Mouse (Mus musculus) cerebellum, postnatal 14 days (tissue): ENCODE data around the gene Mlh3.

Experiments used
- DNase-seq, 2 experiments: peaks; one replicate each; pipeline ENCODE4 v3.0.0; 2021; ENCODE audit warnings: mixed read lengths in 2 of 2

The Mlh3 gene

DNA sequence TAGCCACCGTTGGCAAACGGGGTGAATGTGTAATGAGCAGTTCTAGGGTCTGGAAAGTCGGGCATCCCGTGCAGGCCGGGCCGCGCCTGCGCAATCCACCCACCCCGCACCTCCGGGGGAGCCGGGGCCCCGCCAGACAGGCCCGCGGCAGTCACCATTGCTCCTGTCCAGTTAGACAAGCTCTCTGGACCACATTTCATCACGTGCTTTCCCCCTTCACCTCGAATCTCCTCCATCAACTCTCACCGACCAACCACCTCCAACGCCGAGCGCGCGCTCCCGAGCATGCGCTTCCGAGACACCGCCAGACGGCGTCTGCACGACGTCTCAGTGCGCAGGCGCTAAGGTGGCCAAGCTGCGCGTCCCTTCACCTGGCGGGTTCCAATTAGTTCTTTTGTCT lies at the start of gene Mlh3:
TSS of gene Mlh3 (minus strand) at position 281 of the 400 bp plus-strand sequence.
- DNase-seq = peak; percentile 96

DNA sequence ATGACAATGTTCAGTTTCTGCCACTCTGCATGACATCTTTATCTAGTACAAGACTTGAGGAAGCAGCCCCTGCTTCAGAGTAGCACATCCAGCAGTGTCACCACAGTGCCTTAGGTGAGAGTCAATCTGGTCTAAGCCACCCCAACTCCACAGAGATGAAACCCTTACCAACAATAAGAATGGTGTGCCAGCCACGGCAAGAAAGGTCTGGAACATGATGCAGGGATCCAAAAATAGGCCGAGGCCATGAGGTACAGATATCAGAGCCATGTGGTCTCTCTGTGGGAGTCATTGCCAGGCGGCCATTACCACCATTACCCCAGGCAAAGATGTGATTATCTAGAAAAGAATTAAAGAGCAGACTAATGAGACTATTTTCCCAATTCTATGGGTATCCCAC lies 38.3 kb upstream of the Mlh3 start:
- peak; percentile 40 to 59 for DNase-seq

DNA sequence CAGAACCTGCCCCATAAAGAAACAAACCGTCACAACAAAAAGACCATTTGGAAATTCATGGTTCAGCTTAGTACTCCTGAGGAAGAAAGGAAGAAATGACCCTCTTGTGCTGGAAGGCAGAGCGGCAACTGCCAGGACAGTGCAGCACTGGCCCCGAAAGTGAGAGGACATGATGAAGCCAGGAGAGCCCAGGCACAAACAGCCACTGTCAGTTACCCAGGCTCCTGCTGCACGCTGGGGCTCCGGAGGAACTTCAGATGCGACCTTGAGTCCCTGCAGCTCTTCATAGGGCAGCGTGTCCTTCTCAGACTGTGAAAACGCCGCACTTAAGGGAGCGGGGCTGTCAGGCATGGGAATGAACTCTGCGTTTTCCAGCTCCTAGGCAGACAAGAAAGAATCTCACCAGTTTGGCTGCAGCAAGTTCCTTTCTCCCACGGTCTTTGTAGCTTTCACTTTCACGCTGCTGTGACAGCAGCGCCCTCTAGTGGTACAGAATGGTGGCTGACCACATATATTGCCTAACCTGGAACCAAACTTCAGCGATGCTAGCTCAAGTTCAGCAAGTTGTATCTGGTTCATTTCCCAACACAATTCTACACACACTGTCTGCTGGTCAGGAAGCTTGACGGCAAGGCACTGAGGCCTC lies 35.0 kb upstream of the Mlh3 start:
- DNase-seq = peak; percentile 88 to 89

DNA sequence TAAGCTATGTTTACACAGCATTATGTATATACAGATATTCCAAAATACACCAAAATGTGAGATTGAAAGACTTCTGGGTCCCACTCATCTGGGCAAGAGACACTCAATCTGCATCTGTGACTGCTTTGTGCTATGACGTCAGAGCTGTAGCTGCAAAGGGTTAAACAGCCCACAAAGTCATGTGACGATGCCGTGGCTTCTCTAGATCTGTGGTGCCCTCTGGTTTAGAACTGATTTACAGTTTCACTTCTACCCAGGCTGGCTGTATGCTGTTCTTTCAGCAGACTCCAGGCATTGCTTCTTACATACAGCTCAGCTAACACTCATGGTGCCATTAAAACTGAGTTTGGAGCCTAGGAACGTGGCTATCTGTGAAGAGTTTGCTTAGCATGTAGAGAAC lies 34.3 kb upstream of the Mlh3 start:
- DNase-seq = no peak

DNA sequence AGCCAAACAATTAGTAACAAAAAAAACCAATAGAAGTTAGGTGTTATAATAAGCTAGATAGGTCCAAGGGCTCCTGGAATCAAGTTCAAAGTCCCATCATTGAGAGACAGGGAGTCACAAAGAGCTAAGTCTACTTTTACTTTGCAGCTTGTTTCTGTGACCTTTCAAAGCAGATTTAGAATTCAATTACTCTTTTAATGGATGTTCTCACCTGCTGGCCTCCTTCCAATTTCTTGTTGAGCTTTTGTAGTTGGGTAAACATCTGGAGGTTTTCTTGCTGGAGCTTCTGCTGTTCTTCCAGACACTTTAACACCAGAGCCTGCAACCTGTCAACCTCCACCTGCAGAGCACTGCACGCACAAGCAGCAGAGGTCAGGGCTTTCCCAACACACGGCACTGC lies 32.9 kb upstream of the Mlh3 start:
- no peak for DNase-seq

DNA sequence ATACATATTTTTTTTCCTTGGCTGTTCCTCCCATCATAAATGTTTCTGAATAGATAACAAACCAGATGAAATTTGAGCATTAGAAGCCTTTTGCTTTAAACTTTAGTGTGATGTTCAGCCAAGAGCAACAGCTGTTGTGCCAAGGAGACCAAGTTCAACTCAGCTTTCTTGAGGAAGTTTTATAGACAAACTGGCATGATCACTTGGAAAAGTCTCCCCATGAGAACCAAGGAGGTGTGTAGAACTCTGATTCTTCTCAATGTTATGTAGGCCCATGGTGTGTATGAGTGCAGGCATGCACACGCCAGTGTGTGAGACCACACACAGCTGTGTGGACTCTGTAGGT lies 28.4 kb upstream of the Mlh3 start:
- no peak for DNase-seq

DNA sequence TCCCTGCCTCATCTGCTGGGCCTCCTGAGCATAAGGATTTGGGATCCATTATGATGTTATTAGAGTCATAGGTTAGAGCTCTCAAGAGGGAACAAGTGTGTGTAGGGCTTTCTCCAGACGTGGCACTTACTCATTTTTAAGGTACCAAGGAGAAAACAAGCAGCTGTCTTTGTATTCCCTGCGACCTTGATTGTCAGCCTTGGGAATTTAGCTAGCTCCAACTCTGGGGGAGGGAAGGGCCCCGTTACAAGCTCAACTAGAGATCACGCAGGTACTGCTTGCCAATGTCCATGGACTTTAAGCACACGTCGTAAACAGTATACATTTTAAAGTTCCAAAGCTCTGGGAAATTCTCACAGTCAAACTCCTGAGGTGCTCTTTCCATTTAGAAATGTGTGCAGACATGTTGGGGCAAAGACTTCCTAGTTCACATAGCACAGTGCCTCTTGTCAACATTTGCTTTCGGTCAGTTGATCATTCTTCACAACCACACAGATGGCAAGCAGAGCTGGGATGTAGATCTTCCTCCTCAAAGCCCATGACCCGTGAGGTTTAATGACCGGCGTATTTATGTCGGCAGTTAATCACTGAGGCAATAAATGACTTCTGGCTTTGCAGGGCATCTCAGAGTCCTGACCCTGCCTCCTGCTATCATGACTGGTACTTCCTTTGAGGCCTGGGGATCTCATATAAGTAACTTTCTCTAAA lies 27.9 kb upstream of the Mlh3 start:
- DNase-seq = no peak

DNA sequence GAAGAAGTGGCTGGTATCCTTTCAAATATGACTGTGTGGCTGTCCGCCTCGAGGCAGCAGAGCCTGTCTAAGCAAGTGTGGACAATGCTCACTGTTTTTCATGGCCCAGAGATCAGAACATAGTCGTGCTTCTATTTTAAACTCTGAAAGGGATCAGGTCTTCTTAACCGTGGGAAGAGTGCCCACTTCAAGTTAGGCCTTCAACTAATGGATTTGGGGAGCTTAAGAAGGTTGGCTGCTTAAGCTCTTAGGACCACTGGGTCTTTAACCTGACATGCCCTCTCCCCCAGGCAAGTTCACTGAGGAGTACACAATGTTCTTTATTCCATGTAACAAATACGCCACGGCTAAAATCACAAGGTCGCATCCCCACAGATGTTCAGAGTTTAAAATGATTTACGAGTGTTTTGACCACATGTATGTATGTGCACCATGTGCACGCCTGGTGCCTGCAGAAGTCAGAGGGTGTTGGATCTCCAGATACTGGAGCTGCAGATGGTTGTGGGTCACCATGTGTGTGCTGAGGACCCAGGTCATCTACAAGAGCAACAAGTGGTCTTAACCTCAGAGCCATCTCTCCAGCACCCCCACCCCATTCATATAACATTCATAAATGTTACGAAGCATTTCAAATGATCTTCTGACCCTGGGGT lies 27.1 kb upstream of the Mlh3 start:
- no peak for DNase-seq

DNA sequence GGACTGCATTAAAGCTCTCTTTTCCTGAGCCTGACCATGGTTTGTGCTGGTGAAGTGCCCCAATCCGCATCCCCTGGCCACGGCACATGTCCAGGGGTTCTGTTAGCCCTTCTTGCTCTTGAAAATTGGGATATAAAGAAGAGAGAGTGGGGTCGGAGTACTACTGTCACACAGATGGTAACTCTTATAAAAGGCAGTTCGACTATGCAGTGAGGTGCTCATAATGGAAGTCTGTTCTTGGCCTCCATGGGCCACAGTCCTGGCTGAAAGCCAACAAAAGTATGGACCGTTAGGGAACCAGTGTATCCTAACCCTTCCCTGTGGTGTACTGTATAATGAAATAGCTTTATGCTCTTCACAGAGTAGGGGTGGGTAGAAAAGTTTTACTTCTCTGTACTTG lies 26.5 kb upstream of the Mlh3 start:
- DNase-seq = no peak

DNA sequence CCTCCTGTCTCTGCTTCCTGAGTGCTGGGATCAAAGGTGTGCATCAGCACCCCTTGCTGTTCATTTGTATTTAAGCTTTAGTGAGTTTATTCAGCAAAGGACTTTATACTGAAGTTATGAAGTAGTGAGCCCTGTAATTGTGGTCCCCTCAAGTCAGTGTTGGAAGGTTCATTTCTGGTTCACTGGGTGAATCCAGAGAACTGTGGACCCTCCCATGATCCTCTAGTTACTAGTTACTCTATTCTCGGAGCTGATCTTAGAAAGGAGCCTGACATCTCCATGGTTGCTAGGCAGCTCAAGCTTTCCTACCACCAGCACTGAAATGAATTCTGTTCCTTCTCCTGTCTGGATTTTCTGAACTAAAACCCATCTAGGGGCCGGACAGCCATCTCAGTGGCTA lies 25.1 kb upstream of the Mlh3 start:
- DNase-seq = no peak

DNA sequence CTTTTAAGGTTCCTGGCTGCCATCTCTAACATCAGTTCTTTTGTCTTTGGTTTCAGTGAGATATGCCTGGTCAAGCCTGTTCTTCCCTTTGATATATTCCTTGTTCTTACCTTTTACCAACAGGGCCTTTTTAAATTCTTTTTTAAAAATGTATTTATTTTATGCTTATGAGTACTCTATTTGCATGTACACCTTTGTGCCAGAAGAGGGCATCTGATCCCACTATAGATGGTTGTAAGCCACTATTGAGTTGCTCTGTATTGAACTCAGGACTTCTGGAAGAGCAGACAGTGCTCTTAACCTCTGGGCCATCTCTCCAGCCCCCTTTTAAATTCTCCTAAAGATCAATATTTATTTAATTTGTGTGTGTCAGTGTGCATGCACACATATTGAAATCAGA lies 22.5 kb upstream of the Mlh3 start:
- DNase-seq = no peak

DNA sequence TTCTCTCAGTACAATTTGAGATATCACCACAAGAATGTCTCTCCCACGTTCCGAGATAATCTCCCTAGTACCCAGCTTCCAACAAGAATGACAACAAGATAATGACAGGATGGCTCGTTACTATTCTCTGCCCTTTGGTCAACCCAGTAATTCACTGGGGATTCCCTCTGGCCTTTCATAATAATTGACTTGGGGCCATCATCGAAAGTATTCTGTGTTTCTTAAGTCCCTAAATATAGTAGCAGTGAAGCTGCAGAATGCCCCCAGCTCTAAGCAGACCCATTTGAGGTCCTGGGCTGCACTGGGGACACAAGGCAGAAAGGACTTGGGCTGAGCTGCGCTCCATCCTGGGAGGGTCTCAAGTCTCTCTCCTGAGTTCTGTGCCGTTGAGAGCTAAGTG lies 21.9 kb upstream of the Mlh3 start:
- DNase-seq = no peak

DNA sequence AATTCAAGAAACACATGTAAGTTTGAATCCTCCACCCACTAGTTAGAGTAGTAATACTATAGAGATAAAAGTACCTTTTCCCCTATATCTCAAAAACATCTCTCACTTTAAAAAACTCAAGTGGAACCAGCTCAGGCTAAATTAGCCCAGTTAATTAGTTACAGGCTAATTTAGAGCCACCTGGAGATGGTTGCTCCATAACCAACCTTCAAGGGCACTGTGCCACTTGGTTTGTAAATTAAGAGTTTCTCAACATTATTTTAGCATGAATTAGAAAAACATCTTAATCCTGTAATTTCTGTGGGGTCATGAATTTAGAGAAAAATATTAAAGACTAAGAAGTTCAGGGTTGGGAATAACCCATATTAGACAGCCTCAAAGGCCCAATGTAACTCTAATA lies 21.1 kb upstream of the Mlh3 start:
- no peak for DNase-seq

DNA sequence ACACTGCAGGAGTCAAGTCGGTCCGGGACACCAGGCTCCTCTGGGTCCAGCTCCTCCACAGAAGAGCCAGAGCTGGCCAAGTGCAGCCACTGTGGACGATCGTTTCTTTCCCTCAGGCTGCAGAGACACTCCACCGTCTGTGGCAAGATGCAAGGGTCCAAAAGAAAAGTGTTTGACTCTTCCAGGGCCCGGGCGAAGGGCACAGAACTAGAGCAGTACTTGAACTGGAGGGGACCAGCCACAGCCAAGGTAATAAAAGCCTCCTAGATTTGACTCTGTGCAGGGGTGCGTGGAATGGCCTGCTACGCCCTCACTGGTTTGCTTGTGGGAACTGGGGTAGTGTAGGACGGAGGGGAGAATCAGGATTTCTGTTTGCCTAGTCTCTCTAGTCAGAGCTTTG lies 20.2 kb upstream of the Mlh3 start:
- DNase-seq = no peak

DNA sequence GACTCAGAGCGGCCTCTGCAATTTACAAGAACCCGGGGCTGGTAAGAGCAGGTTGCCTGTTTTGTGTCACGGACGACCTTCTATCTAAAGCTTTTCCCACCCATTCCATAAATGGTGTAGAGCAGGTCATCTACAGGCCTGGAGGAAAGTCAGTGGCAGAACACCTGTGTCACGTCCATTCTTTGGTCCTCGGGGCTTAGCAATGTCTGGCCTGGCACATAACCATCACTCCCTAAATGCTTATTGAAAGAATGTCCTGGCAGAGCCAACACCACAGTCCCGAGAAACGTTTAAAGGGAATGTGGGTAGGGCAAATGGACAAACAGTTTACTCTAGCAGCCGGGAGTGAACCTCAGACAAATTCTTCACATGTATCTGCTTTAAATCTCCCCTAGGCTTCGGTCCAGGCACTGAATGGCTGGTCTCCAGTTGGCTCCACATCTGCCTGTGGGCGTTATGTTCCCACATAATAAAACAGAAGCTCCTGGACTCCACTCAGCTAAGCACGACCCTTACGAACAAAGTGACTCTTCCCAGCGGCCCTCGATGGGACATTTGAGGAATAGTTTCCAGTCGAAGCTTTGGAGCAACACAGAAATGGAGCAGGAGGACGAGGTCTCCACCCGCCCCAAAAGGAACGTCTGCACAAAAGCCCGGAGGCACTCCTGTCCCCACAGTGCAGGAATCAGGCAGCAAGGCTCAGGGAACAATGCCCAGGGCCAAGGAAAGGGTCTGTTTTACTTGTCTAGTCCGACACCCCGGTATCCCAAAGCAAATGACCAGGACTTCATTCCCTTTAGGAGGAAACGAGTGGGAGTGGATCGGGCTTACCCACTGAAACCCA lies 19.0 kb upstream of the Mlh3 start:
- DNase-seq = no peak

DNA sequence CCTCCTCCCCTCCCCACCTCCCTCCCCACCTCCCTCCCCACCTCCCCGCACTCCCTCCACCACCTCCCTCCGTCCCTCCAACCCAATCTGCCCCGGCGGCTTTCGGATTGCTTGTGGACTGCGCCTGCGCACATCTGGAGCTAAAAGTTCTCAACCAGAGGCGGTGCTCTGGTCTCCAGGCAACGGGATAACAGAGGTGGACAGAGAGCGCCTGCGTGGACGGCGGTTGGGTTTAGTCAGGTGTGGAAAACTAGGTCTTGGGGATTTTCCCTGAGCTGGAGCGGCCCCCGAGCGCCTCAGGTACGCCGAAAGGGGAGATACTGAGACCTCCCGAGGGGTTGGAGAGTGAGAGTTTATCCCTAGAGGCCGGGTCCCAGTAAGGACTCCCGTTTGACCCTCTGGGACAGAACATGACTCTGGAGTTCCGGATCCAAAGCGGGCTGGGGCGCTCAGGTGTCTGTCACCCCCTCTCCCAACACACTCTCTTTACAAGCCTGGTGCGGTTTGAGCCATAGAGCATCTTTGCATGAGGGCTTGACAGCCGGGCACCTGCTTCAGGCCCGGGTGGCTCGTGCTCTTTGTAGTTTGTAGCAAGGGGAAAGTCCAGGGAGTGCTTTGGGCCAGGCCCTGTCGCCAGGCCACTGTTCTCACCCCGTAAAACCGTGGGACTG lies 18.2 kb upstream of the Mlh3 start, which contains the start of gene Zc2hc1c:
TSS of gene Zc2hc1c (plus strand) at position 106 of the 671 bp plus-strand sequence.
- peak in 1 of 2 experiments; percentile 44 for DNase-seq

DNA sequence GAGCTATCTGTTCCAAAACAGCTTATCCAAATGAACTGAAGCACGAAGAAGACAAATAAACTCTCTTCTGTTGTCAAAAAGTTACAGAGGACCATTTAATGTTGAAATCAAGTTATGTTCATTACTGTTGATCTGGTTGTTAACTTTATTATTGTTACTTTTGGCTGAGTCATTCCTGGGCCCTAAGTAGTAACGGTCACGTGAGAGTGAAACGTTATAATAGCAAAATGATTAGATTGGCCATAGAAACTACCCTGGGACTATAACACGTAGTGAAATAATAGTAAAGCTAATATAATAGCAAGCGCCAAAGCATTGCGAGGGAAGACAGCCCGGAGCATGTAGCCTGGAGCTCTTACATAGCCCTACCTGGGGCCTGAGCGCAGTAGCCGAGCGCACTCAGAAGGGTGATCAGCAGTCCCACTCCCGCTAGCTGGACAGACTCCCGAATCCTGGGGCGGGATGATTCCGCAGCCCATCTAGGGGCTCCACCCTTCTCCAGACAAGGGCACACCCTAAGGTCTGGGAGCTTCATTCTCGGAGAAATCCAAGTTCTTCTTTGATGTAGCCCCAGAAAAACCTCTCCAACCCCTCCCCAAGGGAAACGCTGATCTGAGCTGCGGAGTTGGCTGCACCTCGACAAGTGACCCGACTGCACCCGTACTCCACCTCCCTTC lies 17.5 kb upstream of the Mlh3 start, which contains the start of gene Acyp1:
TSS of gene Acyp1 (minus strand) at position 630 of the 677 bp plus-strand sequence.
- DNase-seq = no peak

DNA sequence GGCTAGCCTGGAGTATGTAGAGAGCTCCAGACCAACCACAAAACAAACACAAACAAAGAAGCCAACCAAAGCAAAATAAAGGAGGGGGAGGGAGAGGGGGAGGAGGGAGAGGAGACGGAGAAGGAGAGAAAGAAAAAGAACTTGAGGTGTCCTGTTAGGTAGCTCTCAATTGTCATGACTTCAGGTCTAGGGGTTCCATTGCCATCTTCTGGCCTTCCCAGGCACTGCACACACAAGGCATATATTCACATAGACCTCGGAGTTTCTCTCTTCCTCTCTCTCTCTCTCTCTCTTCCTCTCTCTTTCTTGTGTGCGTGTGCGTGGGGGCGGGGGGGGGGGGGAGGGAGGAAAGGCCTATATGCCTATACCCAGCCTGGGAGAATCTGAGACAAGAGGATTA lies 16.5 kb upstream of the Mlh3 start:
- peak in 1 of 2 experiments; percentile 60 for DNase-seq

DNA sequence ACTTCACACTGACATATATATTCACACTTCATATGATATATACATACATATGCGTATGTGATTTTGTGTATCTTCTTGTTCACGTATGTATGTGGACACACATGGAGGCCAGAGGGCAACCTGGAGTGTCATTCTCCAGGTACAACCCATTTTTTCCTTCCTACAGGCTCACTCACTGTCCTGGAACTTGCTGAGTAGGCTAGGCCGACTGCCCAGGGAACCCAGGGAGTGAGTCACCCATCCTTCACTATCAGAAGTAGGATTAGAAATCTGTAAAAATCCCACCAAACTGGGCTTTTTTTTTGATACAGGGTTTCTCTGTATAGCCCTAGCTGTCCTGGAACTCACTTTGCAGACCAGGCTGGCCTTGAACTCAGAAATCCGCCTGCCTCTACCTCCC lies 14.6 kb upstream of the Mlh3 start:
- no peak for DNase-seq

DNA sequence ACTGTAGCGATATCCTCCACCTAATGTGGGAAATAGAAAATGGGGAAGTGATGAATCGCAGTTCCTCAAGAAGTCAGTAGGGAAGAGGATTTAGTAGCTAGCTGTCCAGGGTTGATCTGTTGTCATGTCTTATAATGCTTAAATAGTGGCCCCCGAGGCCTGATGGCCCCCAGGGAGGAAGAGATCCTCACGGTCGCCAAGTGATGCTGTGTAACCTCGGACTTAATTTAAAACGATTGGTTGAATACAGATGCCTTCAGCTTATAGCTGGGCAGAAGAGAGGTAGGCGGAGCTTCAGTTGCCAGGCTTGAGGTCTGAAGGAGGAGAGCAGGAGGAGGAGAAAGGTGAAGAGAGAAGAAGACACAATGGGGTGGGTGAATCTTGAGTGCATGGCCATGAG lies 13.9 kb upstream of the Mlh3 start:
- no peak for DNase-seq

DNA sequence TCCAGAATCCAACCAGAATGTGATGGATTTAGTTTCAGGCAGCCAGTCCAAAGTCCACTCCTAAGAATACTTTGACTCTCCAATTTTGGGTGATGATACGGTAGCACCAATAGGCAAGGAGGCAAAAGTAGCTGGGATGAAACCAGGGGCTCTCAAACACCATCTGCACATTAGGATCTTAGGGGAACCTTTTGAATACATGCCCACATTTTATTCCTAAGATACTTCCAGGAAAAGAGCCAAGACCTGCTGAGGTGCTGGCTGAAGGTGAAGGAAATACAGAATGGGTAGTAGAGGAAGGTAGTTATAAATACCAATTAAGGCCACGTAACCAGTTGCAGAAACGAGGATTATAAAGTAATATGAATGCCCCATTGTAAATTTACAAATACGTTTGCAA lies 11.4 kb upstream of the Mlh3 start:
- peak; percentile 30 to 57 for DNase-seq
